Mouse (Mus musculus): ENCODE measurements around the gene Dok4. TPM values are rescaled to one million over a fixed set of nuclear protein-coding genes. Genes with fewer than 3 reads are reported as not detected.

Gene Dok4
- 23.4 and 33.1 TPM in 2 replicates for polyA plus RNA-seq (2016; fragmentation: Nextera tagmentation; extraction: Ambion mirVana)

GRCm38 (mm10) chr8:94876197-94876730 lies at the start of gene Dok4:
Gene Dok4, minus strand, starts transcription at chr8:94876330.
- under 1% methylated on average over 37 of the region's 37 CpGs for WGBS
- peak; percentile 98 for DNase-seq (ENCODE audit: low spot score)
- Histone ChIP-seq H3K4me3 (peak within 1 kb of the TSS; percentile 81), H3K36me3 (no peaks in the 10 kb centered on the region), H3K27ac (peak within 1 kb of the TSS; percentile 85), H3K4me1 (peaks cover 54% of the 10 kb centered on the region), H3K27me3 (ENCODE audit: low read depth, poor library complexity, severe bottlenecking) (peaks cover 12% of the 10 kb centered on the region; the same call in 1 of the 2 replicates), H3K9me3 (replicated peaks) (no peaks in the 10 kb centered on the region)

- WGBS, result 56% methylated on average over 8 of the region's 8 CpGs
- Histone ChIP-seq H3K27ac (peak within 1 kb of the TSS; percentile 59), H3K4me3 (no peak within 1 kb of the TSS), H3K36me3 (no peaks in the 10 kb centered on the region), H3K27me3 (ENCODE audit: low read depth, poor library complexity, severe bottlenecking) (0 out of 2 replicates have a peak, but pooled peaks cover 8% of the 10 kb centered on the region), H3K9me3 (replicated peaks) (no peaks in the 10 kb centered on the region), H3K4me1 (peaks cover 10% of the 10 kb centered on the region)
- no peak for DNase-seq (ENCODE audit: low spot score)
Measured at GRCm38 (mm10) chr8:94923405-94923804, 47.3 kb upstream of the Dok4 start, which contains the start of gene Adgrg5. Gene Adgrg5, plus strand, starts transcription at chr8:94923694.

GRCm38 (mm10) chr8:94922602-94923001 lies 46.5 kb upstream of the Dok4 start:
- Histone ChIP-seq H3K9me3 (replicated peaks) (no peaks in the 10 kb centered on the region), H3K27ac (peak overlapping the region; percentile 59), H3K4me1 (peaks cover 17% of the 10 kb centered on the region), H3K4me3 (no peak overlapping the region), H3K27me3 (ENCODE audit: low read depth, poor library complexity, severe bottlenecking) (0 out of 2 replicates have a peak, but pooled peaks cover 8% of the 10 kb centered on the region), H3K36me3 (no peaks in the 10 kb centered on the region)
- 42% methylated on average over 8 of the region's 8 CpGs for WGBS
- DNase-seq (ENCODE audit: low spot score), result no peak

GRCm38 (mm10) chr8:94922176-94922575 lies 46.0 kb upstream of the Dok4 start:
- WGBS, result 70% methylated on average over 6 of the region's 6 CpGs
- H3K4me3 ChIP-seq, result no peak overlapping the region
- peak overlapping the region; percentile 59; the same call in 1 of the 2 replicates for H3K27ac ChIP-seq
- peaks cover 20% of the 10 kb centered on the region for H3K4me1 ChIP-seq
- H3K36me3 ChIP-seq, result no peaks in the 10 kb centered on the region
- H3K9me3 ChIP-seq (replicated peaks), result no peaks in the 10 kb centered on the region
- 0 out of 2 replicates have a peak, but pooled peaks cover 8% of the 10 kb centered on the region for H3K27me3 ChIP-seq (ENCODE audit: low read depth, poor library complexity, severe bottlenecking)
- no peak for DNase-seq (ENCODE audit: low spot score)

- no peak for DNase-seq (ENCODE audit: low spot score)
- Histone ChIP-seq H3K36me3 (no peaks in the 10 kb centered on the region), H3K9me3 (replicated peaks) (no peaks in the 10 kb centered on the region), H3K4me1 (peaks cover 50% of the 10 kb centered on the region), H3K27me3 (ENCODE audit: low read depth, poor library complexity, severe bottlenecking) (0 out of 2 replicates have a peak, but pooled peaks cover 8% of the 10 kb centered on the region), H3K27ac (no peak overlapping the region), H3K4me3 (no peak overlapping the region)
Measured at GRCm38 (mm10) chr8:94919256-94919655, 43.1 kb upstream of the Dok4 start.

- Histone ChIP-seq H3K27ac (peak within 1 kb of the TSS; percentile 99), H3K36me3 (peaks cover 2% of the 10 kb centered on the region; the same call in 1 of the 2 replicates), H3K9me3 (replicated peaks) (no peaks in the 10 kb centered on the region), H3K4me1 (peaks cover 61% of the 10 kb centered on the region), H3K27me3 (ENCODE audit: low read depth, poor library complexity, severe bottlenecking) (peaks cover 11% of the 10 kb centered on the region), H3K4me3 (peak within 1 kb of the TSS; percentile 96)
- peak; percentile 81 for DNase-seq (ENCODE audit: low spot score)
- WGBS, result 3% methylated on average over 51 of the region's 51 CpGs
Measured at GRCm38 (mm10) chr8:94917851-94918495, 41.8 kb upstream of the Dok4 start, which contains the start of gene Ccdc102a. Gene Ccdc102a, minus strand, starts transcription at chr8:94918098.

GRCm38 (mm10) chr8:94917352-94917751 lies 41.2 kb upstream of the Dok4 start:
- Histone ChIP-seq H3K9me3 (replicated peaks) (no peaks in the 10 kb centered on the region), H3K27ac (peak overlapping the region; percentile 99), H3K4me3 (peak overlapping the region; percentile 96), H3K27me3 (ENCODE audit: low read depth, poor library complexity, severe bottlenecking) (peaks cover 17% of the 10 kb centered on the region), H3K4me1 (peaks cover 60% of the 10 kb centered on the region), H3K36me3 (peaks cover 8% of the 10 kb centered on the region)
- peak; percentile 98 for DNase-seq (ENCODE audit: low spot score)
- under 1% methylated on average over 25 of the region's 27 CpGs for WGBS

- 12% methylated on average over 10 of the region's 10 CpGs for WGBS
- peaks cover 21% of the 10 kb centered on the region for H3K27me3 ChIP-seq (ENCODE audit: low read depth, poor library complexity, severe bottlenecking)
- peaks cover 61% of the 10 kb centered on the region for H3K4me1 ChIP-seq
Measured at GRCm38 (mm10) chr8:94916960-94917324, 40.8 kb upstream of the Dok4 start.

GRCm38 (mm10) chr8:94916311-94916959 lies 40.3 kb upstream of the Dok4 start:
- H3K9me3 ChIP-seq (replicated peaks), result no peaks in the 10 kb centered on the region
- H3K27ac ChIP-seq, result peak overlapping the region; percentile 99
- peak overlapping the region; percentile 96 for H3K4me3 ChIP-seq
- 55% methylated on average over 9 of the region's 9 CpGs for WGBS
- no peak for DNase-seq (ENCODE audit: low spot score)
- peaks cover 17% of the 10 kb centered on the region for H3K36me3 ChIP-seq
- peaks cover 66% of the 10 kb centered on the region for H3K4me1 ChIP-seq
- peaks cover 24% of the 10 kb centered on the region for H3K27me3 ChIP-seq (ENCODE audit: low read depth, poor library complexity, severe bottlenecking)

More at GRCm38 (mm10) chr8:94916960-94917324, 40.8 kb upstream of the Dok4 start:
- peaks cover 12% of the 10 kb centered on the region for H3K36me3 ChIP-seq
- no peak for DNase-seq (ENCODE audit: low spot score)
- H3K4me3 ChIP-seq, result peak overlapping the region; percentile 96
- H3K27ac ChIP-seq, result peak overlapping the region; percentile 99
- H3K9me3 ChIP-seq (replicated peaks), result no peaks in the 10 kb centered on the region

- Histone ChIP-seq H3K9me3 (replicated peaks) (no peaks in the 10 kb centered on the region), H3K4me1 (peaks cover 70% of the 10 kb centered on the region), H3K27me3 (ENCODE audit: low read depth, poor library complexity, severe bottlenecking) (peaks cover 24% of the 10 kb centered on the region), H3K4me3 (peak overlapping the region; percentile 96), H3K27ac (peak overlapping the region; percentile 82), H3K36me3 (peaks cover 35% of the 10 kb centered on the region)
- DNase-seq (ENCODE audit: low spot score), result peak; percentile 76
- WGBS, result 31% methylated on average over 3 of the region's 3 CpGs
Measured at GRCm38 (mm10) chr8:94914701-94915101, 38.6 kb upstream of the Dok4 start.

GRCm38 (mm10) chr8:94914256-94914655 lies 38.1 kb upstream of the Dok4 start:
- no peaks in the 10 kb centered on the region for H3K9me3 ChIP-seq (replicated peaks)
- peaks cover 39% of the 10 kb centered on the region for H3K36me3 ChIP-seq
- WGBS, result 83% methylated on average over 6 of the region's 6 CpGs
- DNase-seq (ENCODE audit: low spot score), result no peak
- peak overlapping the region; percentile 96 for H3K4me3 ChIP-seq
- H3K4me1 ChIP-seq, result peaks cover 74% of the 10 kb centered on the region
- H3K27ac ChIP-seq, result peak overlapping the region; percentile 82
- peaks cover 24% of the 10 kb centered on the region for H3K27me3 ChIP-seq (ENCODE audit: low read depth, poor library complexity, severe bottlenecking)

- Histone ChIP-seq H3K27ac (peak overlapping the region; percentile 82), H3K4me3 (peak overlapping the region; percentile 54), H3K27me3 (ENCODE audit: low read depth, poor library complexity, severe bottlenecking) (peaks cover 24% of the 10 kb centered on the region), H3K9me3 (replicated peaks) (no peaks in the 10 kb centered on the region), H3K36me3 (peaks cover 48% of the 10 kb centered on the region), H3K4me1 (peaks cover 82% of the 10 kb centered on the region)
- WGBS, result 6% methylated on average over 77 of the region's 77 CpGs
- DNase-seq (ENCODE audit: low spot score), result peak; percentile 89
Measured at GRCm38 (mm10) chr8:94913061-94913660, 37.0 kb upstream of the Dok4 start.

All from limb, embryonic 10.5 days (tissue).